Mouse (Mus musculus) T-cell, adult 2 months (primary cell): ENCODE results near the gene Mmp24.

Source experiments
- DNase-seq: peaks from one replicate; pipeline ENCODE4 v3.0.0; 2022; ENCODE audit warnings: low spot score

The Mmp24 gene

DNA sequence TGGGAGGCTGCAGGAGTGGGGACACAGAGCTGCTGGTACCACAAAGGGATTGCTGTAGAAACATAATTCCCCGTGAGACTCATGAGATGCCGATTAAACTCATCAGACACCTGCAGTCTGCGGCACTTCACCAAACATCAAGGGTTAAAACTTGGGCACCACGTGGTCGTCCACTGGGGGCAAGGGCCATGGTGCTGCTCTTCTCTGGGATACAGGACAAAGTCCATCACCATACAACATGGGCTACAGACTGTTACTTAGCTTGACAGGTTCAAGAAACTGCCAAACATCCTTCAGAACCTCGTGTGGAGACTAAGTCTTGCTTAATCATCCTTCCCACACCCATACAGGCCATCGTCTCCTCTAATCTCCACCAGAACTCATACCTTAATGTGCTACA is 85.0 kb downstream of the Mmp24 start:
- no peak for DNase-seq

DNA sequence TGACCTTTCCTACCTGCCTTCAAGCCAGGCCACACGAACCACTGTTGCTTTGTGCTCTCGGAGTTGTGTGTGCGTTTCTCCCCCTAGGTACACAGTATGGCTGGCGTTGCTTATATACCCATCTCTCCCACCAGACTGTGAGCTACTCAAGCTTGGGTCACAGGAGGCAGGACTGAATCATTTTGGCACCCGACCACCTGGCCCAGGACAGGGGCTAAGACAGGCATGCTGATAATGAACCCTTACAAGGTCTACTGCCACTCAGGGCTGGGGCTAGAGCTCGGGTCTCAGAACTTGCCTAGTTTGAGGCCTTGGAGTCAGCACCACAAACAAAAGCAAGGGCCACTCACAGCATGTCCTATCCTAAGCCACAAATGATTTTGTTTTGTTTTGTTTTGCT is 86.4 kb downstream of the Mmp24 start:
- no peak for DNase-seq

DNA sequence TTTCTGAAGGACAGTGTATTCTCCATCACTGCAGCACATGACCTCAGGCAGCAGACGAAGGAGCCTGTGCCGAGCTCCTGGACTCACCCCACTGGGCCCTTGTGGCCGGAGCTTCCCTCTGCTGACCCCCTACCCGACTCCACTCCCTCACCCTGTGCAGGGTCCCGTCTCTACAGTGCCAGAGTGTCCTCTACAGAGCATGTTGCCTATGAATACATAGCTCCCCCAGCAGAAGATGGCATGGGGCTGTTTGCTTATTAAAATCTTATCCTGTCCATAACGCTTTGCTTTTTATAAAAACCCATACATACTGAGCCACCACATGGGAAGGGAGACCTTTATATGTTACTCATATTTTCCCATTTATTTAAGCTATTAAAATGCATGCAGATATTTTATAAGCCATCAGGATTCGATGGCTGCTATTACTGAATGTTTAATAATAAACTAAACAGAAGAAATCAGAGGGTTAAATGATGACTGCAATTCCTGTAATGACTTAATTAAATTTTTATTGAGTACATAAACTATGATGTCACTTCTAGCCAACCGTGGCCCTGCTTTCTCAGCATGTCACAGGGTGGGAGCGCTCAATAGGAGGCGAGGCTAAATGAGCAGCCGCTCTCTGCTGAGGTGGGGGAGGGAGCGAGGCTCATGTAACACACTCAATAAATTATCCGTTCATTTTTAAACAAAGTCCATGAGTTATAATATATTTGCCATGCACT is 87.6 kb downstream of the Mmp24 start:
- DNase-seq: no peak

DNA sequence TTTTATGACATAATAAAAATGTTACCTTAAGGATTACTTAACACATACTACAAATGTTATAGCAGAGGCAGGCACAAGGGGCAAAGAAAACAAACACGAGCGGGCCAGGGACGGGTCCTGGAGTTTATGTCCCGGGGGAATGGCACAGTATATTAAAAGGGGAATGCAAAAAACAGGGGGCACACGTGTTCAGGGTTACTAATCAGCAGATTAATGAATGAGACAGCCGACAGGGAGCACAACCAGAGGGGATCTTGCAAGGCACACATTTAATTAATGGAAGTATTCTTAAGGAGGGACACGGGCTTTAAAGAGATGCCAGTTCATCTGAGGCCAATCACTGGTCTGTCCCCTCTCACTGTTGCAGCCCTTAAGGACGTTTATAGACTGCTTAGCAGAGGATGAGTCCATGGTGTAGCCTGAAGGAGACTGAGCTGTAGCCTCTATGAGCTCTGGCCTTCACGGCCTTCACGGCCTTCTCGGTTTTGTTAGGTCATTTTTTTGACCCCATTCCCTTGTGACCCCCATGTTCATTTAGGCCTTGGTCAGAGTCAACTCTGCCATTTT is 88.2 kb downstream of the Mmp24 start:
- DNase-seq: no peak
